Mouse (Mus musculus) stomach, postnatal 0 days (tissue): Measurements from ENCODE around the gene Tlx2. TPM values are rescaled to one million over a fixed set of nuclear protein-coding genes. Genes with fewer than 3 reads are reported as not detected.

Source experiments
- ATAC-seq: fragments of 200-750 bp; cut with Nextera tagmentation; 2 replicates; pipeline ENCODE4 v1.8.0; 2017; ENCODE audit not compliant: low FRiP score, low TSS enrichment
- DNase-seq: peaks from one replicate; pipeline ENCODE4 v3.0.0-alpha.2; 2016; ENCODE audit warnings: low spot score
- H3K27ac ChIP-seq: fragments of 300-500 bp; sonication (generic); replicated peaks from 2 replicates; pipeline ENCODE4 v1.5.1; 2014; ENCODE audit warnings: mild to moderate bottlenecking, control low read depth
- H3K27me3 ChIP-seq: fragments of 300-500 bp; sonication (generic); 2 replicates; pipeline ENCODE4 v1.6.1; 2014; ENCODE audit warnings: low read length; ENCODE audit not compliant: control insufficient read depth, insufficient read depth
- H3K36me3 ChIP-seq: fragments of 300-500 bp; sonication (generic); 2 replicates; pipeline ENCODE4 v1.6.1; 2014; ENCODE audit warnings: low read length, mixed read lengths; ENCODE audit not compliant: control insufficient read depth, insufficient read depth
- H3K4me1 ChIP-seq: fragments of 300-500 bp; sonication (generic); replicated peaks from 2 replicates; pipeline ENCODE4 v1.6.1; 2014; ENCODE audit warnings: antibody characterized with exemption; ENCODE audit not compliant: control insufficient read depth, insufficient read depth
- H3K4me2 ChIP-seq: fragments of 300-500 bp; sonication (generic); replicated peaks from 2 replicates; pipeline ENCODE4 v1.6.1; 2014; ENCODE audit warnings: low read depth, mild to moderate bottlenecking, control low read depth, moderate library complexity
- H3K4me3 ChIP-seq: fragments of 300-500 bp; sonication (generic); 2 replicates; pipeline ENCODE4 v1.5.1; 2014; ENCODE audit warnings: low read depth, low read length, control low read depth
- H3K9ac ChIP-seq: fragments of 300-500 bp; sonication (generic); 2 replicates; pipeline ENCODE4 v1.6.1; 2014; ENCODE audit warnings: mild to moderate bottlenecking, low read length, control low read depth, mixed read lengths
- H3K9me3 ChIP-seq: fragments of 300-500 bp; sonication (generic); 2 replicates; pipeline ENCODE4 v1.6.1; 2016; ENCODE audit warnings: low read length; ENCODE audit not compliant: control insufficient read depth
- CTCF ChIP-seq: IDR thresholded peaks from 2 replicates; pipeline ENCODE4 v1.5.1; 2016; ENCODE audit warnings: antibody characterized with exemption, low read depth, mild to moderate bottlenecking, moderate library complexity
- EP300 ChIP-seq: optimal IDR thresholded peaks from 2 replicates; pipeline ENCODE3; 2016; ENCODE audit warnings: antibody characterized with exemption
- WGBS: fragments of 180-500 bp; shearing (Covaris S2); extraction: QIAGEN DNeasy Blood & Tissue Kit; methylation state at CpG from one replicate; pipeline ENCODE4 v1.1.7; 2014; 5-methylcytosine and 5-hydroxymethylcytosine counted together
- polyA plus RNA-seq: library from polyadenylated mRNA; unstranded; fragments of >200 nt; fragmentation: Nextera tagmentation; extraction: Ambion mirVana; gene quantifications from 2 replicates; pipeline ENCODE4 v1.2.1, GENCODE M21; 2015

The Tlx2 gene
- polyA plus RNA-seq, 1 experiment from 2014 or later: 2.4 TPM

- 0 out of 2 replicates have a peak, but pooled peaks cover 2% of the 10 kb centered on the region for H3K4me1 ChIP-seq
- peak; percentile 71 for ATAC-seq
- H3K9me3 ChIP-seq: no peaks in the 10 kb centered on the region
- H3K27me3 ChIP-seq: no peaks in the 10 kb centered on the region
- WGBS: 33% methylated on average over 13 of the region's 13 CpGs
- H3K9ac ChIP-seq: no peak overlapping the region
- H3K36me3 ChIP-seq: no peaks in the 10 kb centered on the region
- 0 out of 2 replicates have a peak overlapping the region, but pooled peaks have one; percentile 93 for H3K4me3 ChIP-seq
- peak; percentile 88 for DNase-seq
- peak overlapping the region; percentile 78; the same call in 1 of the 2 replicates for H3K4me2 ChIP-seq
- TF ChIP-seq EP300 (no peak), CTCF (peak; percentile 90)
- peak overlapping the region; percentile 88; the same call in 1 of the 2 replicates for H3K27ac ChIP-seq
Measured at GRCm38 (mm10) chr6:83107566-83108400, 37.7 kb upstream of the Tlx2 start.

DNA sequence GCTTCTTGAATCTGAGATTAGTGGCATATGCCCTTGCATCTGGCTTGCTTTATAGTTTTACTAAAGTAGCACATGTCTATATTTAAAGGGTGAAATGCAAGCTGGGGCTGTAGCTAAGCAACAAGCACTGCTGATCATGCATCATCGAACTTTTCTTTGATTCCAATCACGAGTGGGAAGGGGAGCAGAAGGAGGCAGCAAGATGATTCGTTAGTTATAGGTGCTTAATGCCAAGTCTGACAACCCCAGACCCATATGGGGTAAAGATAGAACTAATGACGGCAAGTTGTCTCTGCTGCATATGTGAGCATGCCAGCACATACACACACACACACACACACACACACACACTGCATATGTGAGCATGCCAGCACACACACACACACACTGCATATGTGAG is 34.1 kb upstream of the Tlx2 start:
- DNase-seq (no peak), ATAC-seq (no peak)
- peaks cover 5% of the 10 kb centered on the region; the same call in 1 of the 2 replicates for H3K4me1 ChIP-seq
- no peaks in the 10 kb centered on the region for H3K27me3 ChIP-seq
- no peak overlapping the region for H3K9ac ChIP-seq
- H3K9me3 ChIP-seq: no peaks in the 10 kb centered on the region
- H3K36me3 ChIP-seq: no peaks in the 10 kb centered on the region
- no peak overlapping the region for H3K4me2 ChIP-seq
- H3K27ac ChIP-seq: no peak overlapping the region
- H3K4me3 ChIP-seq: no peak overlapping the region
- TF ChIP-seq EP300 (no peak), CTCF (no peak)
- 79% methylated on average over 4 of the region's 4 CpGs for WGBS

DNA sequence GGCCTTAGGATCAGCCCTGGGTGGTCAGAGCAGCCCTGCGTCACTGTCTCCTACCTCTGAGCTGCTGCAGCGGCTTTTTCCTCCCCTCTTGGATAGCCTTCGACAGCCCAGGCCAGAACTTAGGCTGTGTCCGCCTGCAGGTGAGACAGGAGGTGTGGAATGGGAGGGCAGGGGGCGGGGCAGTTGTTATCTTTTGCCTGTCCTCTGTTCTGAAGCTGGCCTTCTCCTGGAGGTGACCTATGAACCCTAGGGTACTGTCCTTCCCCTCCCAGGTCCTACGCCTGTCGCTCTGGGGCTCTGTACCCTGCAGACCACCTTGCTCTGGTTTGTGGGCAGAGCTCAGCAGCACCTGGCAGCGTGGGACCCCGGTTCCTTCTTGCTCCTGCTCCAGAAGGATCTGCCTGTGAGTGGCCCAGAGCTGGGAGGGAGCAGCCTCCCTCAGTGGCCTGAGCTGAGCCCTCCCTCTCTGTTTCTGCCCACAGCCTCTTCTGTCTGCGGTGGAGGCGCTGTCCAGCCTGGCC is 33.1 kb upstream of the Tlx2 start:
- no peaks in the 10 kb centered on the region for H3K27me3 ChIP-seq
- no peaks in the 10 kb centered on the region for H3K9me3 ChIP-seq
- H3K4me1 ChIP-seq: peaks cover 5% of the 10 kb centered on the region; the same call in 1 of the 2 replicates
- ATAC-seq: no peak
- 52% methylated on average over 11 of the region's 11 CpGs for WGBS
- peak overlapping the region; percentile 73; the same call in 1 of the 2 replicates for H3K9ac ChIP-seq
- no peaks in the 10 kb centered on the region for H3K36me3 ChIP-seq
- H3K4me2 ChIP-seq: no peak overlapping the region
- TF ChIP-seq EP300 (no peak), CTCF (no peak)
- no peak overlapping the region for H3K4me3 ChIP-seq
- DNase-seq: peak; percentile 38
- H3K27ac ChIP-seq: no peak overlapping the region

DNA sequence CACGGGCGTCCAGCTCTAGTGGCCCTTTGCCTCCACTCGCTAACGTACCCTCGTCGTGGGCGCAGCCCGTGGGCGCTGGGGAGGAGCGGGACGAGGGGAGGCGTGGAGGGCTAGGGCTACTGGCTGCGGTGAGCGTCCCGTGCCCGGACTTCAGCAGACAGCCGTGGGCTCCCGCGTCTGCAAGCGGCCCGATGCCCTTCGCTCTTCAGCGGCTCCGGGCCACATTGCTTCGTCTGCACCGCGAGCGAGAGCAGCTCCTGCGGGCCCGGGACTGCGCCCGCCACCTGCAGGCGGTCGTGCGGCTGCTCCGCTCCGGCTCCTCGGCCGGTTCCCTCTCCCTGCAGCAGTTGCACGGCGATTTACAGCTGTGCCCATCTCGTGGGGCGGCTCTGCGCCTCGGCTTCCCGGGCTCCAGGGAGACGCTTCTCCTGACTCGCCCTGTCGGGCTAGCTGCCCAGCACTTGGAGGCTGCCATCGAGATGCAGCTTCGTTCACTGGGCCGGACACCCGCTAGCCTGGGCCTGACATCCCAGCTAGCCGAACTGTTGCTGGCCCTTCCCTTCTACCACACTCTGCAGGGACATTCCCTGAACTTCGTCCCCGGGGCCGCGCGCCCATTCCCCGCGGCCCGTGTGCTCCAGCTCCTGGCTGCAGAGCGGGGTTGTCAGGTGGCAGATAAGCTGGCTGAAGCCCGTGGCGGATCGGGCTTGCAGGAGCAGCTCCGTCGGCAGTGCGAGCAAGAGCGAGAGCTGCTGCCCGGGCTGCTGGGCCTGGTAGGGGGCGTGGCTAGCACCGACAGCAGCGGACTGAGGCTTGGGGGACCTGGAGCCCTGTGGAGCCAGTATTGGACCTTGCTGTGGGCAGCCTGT is 31.8 kb upstream of the Tlx2 start:
- H3K4me1 ChIP-seq: peaks cover 5% of the 10 kb centered on the region; the same call in 1 of the 2 replicates
- ATAC-seq (peak; percentile 87), DNase-seq (peak; percentile 75)
- peak overlapping the region; percentile 68 for H3K4me3 ChIP-seq
- peak overlapping the region; percentile 99 for H3K4me2 ChIP-seq
- peak overlapping the region; percentile 73 for H3K9ac ChIP-seq
- TF ChIP-seq CTCF (peak; percentile 73), EP300 (no peak)
- no peaks in the 10 kb centered on the region for H3K9me3 ChIP-seq
- H3K27ac ChIP-seq: peak overlapping the region; percentile 83
- no peaks in the 10 kb centered on the region for H3K27me3 ChIP-seq
- under 1% methylated on average over 67 of the region's 74 CpGs for WGBS
- H3K36me3 ChIP-seq: no peaks in the 10 kb centered on the region

GRCm38 (mm10) chr6:83101316-83101687 is 31.2 kb upstream of the Tlx2 start, which contains the start of the genes Ccdc142 and Gm42688:
TSS of gene Ccdc142 (plus strand) at chr6:83101601.
TSS of gene Gm42688 (plus strand) at chr6:83101617.
- peak within 1 kb of the TSS; percentile 83 for H3K27ac ChIP-seq
- H3K4me2 ChIP-seq: peak within 1 kb of the TSS; percentile 99
- H3K9ac ChIP-seq: peak within 1 kb of the TSS; percentile 73
- H3K4me3 ChIP-seq: peak within 1 kb of the TSS; percentile 68
- no peak for TF ChIP-seq EP300
- TF ChIP-seq CTCF: peak; percentile 83
- H3K36me3 ChIP-seq: no peaks in the 10 kb centered on the region
- peaks cover 5% of the 10 kb centered on the region; the same call in 1 of the 2 replicates for H3K4me1 ChIP-seq
- WGBS: under 1% methylated on average over 25 of the region's 25 CpGs
- ATAC-seq (peak; percentile 90), DNase-seq (peak; percentile 88)
- no peaks in the 10 kb centered on the region for H3K9me3 ChIP-seq
- H3K27me3 ChIP-seq: no peaks in the 10 kb centered on the region
